Comparison of ENCODE assay signal across 15 mouse cellular contexts in genomic region chr6:93285796-93286195, GRCm38 (mm10).
"Had no signal": no experiment of that assay in that cellular context is flagged by ENCODE, and none has a peak within 500 bp of the region (broad histone marks: within the 10 kb centered on the region; RNA-seq: fewer than 3 reads in every experiment).

No protein-coding gene starts in this region.

- H3K4me3 ChIP-seq: limb, embryonic 13.5 days; midbrain, embryonic 13.5 days; neural tube, embryonic 12.5 days; stomach, embryonic 15.5 days had no signal

- H3K36me3 ChIP-seq: limb, embryonic 13.5 days; midbrain, embryonic 13.5 days; neural tube, embryonic 12.5 days; stomach, embryonic 15.5 days had no signal

- H3K9me3 ChIP-seq: limb, embryonic 13.5 days; midbrain, embryonic 13.5 days; neural tube, embryonic 12.5 days; stomach, embryonic 15.5 days had no signal

- H3K4me1 ChIP-seq: limb, embryonic 13.5 days; neural tube, embryonic 12.5 days; stomach, embryonic 15.5 days had no signal

- DNase-seq: kidney, adult 11 months; kidney, postnatal 10 days; left cerebral cortex, postnatal 4 days; lung, adult 18-20 months; lung, postnatal 36 days; retina, postnatal 1 day; right cerebral cortex, postnatal 4 days; spleen, adult 18-20 months; thymus, adult 2 months; thymus, postnatal 36 days had no signal

- ATAC-seq: midbrain, embryonic 13.5 days had no signal

- H3K9ac ChIP-seq: limb, embryonic 13.5 days; liver, embryonic 14.5 days; midbrain, embryonic 13.5 days; neural tube, embryonic 12.5 days; stomach, embryonic 15.5 days had no signal

- H3K27ac ChIP-seq: limb, embryonic 13.5 days; liver, embryonic 14.5 days; midbrain, embryonic 13.5 days; neural tube, embryonic 12.5 days; stomach, embryonic 15.5 days had no signal

- H3K4me2 ChIP-seq: limb, embryonic 13.5 days; midbrain, embryonic 13.5 days; neural tube, embryonic 12.5 days; stomach, embryonic 15.5 days had no signal

- H3K27me3 ChIP-seq: limb, embryonic 13.5 days; midbrain, embryonic 13.5 days; neural tube, embryonic 12.5 days; stomach, embryonic 15.5 days had no signal
